Mouse (Mus musculus): ENCODE data around the gene Poc1a.

- TF ChIP-seq POLR2A (IDR thresholded peaks at IDR 0.05; ENCODE audit: extremely low read depth, insufficient read depth, low read length) (no peak), CTCF (IDR thresholded peaks at IDR 0.05; ENCODE audit: extremely low read depth, insufficient read depth, low read length) (no peak)
Observed at GRCm38 (mm10) chr9:106366188-106366587, 85.3 kb downstream of the Poc1a start.
